In the genomic region with DNA sequence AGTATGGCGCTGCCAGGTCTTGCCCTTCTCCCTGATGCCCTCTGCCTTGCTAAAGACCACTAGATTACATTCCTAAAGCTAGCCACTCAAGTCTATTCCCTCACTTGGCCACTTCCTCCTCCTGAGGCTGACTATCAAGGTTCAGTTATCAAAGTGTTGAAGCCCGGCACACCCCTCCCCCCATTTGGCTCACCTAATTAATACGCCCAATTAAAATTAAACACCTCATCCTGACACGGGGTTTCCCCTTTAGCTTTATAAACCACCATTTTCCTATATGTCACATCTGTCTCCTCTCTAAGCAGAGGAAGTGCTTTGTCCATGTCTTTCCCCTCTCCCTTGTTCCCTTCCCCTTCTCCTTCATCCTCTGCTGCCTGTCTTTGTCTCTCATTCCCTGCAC, we compare ENCODE assay signal across 17 mouse cellular contexts.
DNase-seq lines count a peak whose midpoint lies in the region; ATAC-seq and TF ChIP-seq lines count a peak whose summit lies in the region.
"Had no signal": no experiment of that assay in that cellular context is flagged by ENCODE, and none has a peak within 500 bp of the region (broad histone marks: within the 10 kb centered on the region; RNA-seq: fewer than 3 reads in every experiment).

No protein-coding gene starts in this region.

- no peak overlapping the region for H3K9ac ChIP-seq in hindbrain, postnatal 0 days (replicated peaks; ENCODE audit: low read length)
- H3K9ac ChIP-seq: hindbrain, embryonic 15.5 days had no signal

- no peak overlapping the region for H3K4me2 ChIP-seq in hindbrain, postnatal 0 days (ENCODE audit: low read depth, low read length)
- H3K4me2 ChIP-seq: hindbrain, embryonic 15.5 days had no signal

- no peaks in the 10 kb centered on the region for H3K27me3 ChIP-seq in hindbrain, embryonic 10.5 days (ENCODE audit: insufficient read depth, poor library complexity, severe bottlenecking)
- H3K27me3 ChIP-seq in hindbrain, postnatal 0 days (ENCODE audit: insufficient read depth, low read length): no peaks in the 10 kb centered on the region
- no peaks in the 10 kb centered on the region for H3K27me3 ChIP-seq in megakaryocyte, embryonic 14.5 days (replicated peaks)
- H3K27me3 ChIP-seq: CH12.LX; hindbrain, embryonic 15.5 days had no signal

- no peaks in the 10 kb centered on the region for H3K9me3 ChIP-seq in hindbrain, embryonic 10.5 days
- H3K9me3 ChIP-seq in hindbrain, postnatal 0 days (ENCODE audit: low read length): no peaks in the 10 kb centered on the region
- no peaks in the 10 kb centered on the region for H3K9me3 ChIP-seq in megakaryocyte, embryonic 14.5 days
- H3K9me3 ChIP-seq: hindbrain, embryonic 15.5 days had no signal

- H3K36me3 ChIP-seq in hindbrain, embryonic 10.5 days: no peaks in the 10 kb centered on the region
- no peaks in the 10 kb centered on the region for H3K36me3 ChIP-seq in hindbrain, postnatal 0 days (ENCODE audit: insufficient read depth, low read length)
- no peaks in the 10 kb centered on the region for H3K36me3 ChIP-seq in megakaryocyte, embryonic 14.5 days (replicated peaks; ENCODE audit: low read length)
- H3K36me3 ChIP-seq: hindbrain, embryonic 15.5 days had no signal

- no peak overlapping the region for H3K4me3 ChIP-seq in hindbrain, embryonic 10.5 days
- H3K4me3 ChIP-seq in hindbrain, postnatal 0 days (ENCODE audit: low read length): no peak overlapping the region
- no peak overlapping the region for H3K4me3 ChIP-seq in brown adipose tissue, adult 24 weeks (ENCODE audit: insufficient read depth, low read depth, low read length)
- H3K4me3 ChIP-seq in megakaryocyte, embryonic 14.5 days (replicated peaks): peak overlapping the region; percentile 85
- H3K4me3 ChIP-seq: hindbrain, embryonic 15.5 days had no signal

- DNase-seq in hindbrain, embryonic 10.5 days (ENCODE audit: low spot score): no peak
- DNase-seq in hindbrain, postnatal 0 days (ENCODE audit: low spot score): no peak
- DNase-seq in CD4-positive, CD25-positive, alpha-beta regulatory T cell, adult 2 months (ENCODE audit: low read depth, low spot score): peak; percentile 58
- no peak for DNase-seq in right cerebral cortex, postnatal 14 days
- DNase-seq: cerebellum, adult 9-11 months; gastrocnemius, postnatal 36 days; kidney, adult 9 months; kidney, postnatal 36 days; left cerebral cortex, postnatal 4 days; liver; right cerebral cortex, postnatal 4 days had no signal

- H3K4me1 ChIP-seq in hindbrain, embryonic 10.5 days (replicated peaks): peaks cover 13% of the 10 kb centered on the region
- no peaks in the 10 kb centered on the region for H3K4me1 ChIP-seq in hindbrain, postnatal 0 days (ENCODE audit: insufficient read depth, low read length)
- H3K4me1 ChIP-seq in brown adipose tissue, adult 24 weeks (ENCODE audit: control insufficient read depth, insufficient read depth, insufficient read length, low read length): no peaks in the 10 kb centered on the region
- peaks cover 20% of the 10 kb centered on the region for H3K4me1 ChIP-seq in megakaryocyte, embryonic 14.5 days
- H3K4me1 ChIP-seq: hindbrain, embryonic 15.5 days had no signal

- ATAC-seq in hindbrain, postnatal 0 days: no peak
- no peak for ATAC-seq in frontal cortex, adult (ENCODE audit: low TSS enrichment)
- ATAC-seq: lung, postnatal 0 days had no signal

- WGBS in hindbrain, embryonic 10.5 days: 78% methylated on average over 4 of the region's 4 CpGs
- 72% methylated on average over 4 of the region's 4 CpGs for WGBS in hindbrain, postnatal 0 days

- H3K27ac ChIP-seq in hindbrain, embryonic 10.5 days: peak overlapping the region; percentile 70
- no peak overlapping the region for H3K27ac ChIP-seq in hindbrain, postnatal 0 days
- 0 out of 2 replicates have a peak overlapping the region, but pooled peaks have one; percentile 6 for H3K27ac ChIP-seq in brown adipose tissue, adult 24 weeks (replicated peaks; ENCODE audit: low read depth, low read length)
- H3K27ac ChIP-seq: hindbrain, embryonic 15.5 days had no signal

- TF ChIP-seq CTCF in hindbrain, postnatal 0 days (IDR thresholded peaks at IDR 0.05; ENCODE audit: low read depth): no peak
